Mouse (Mus musculus) MEL-GATA-1-ER (cell line): ENCODE results near the gene Zfp790.
"Not testable (repeated sequence)": the region's sequence is repeated elsewhere in the genome, so short reads cannot be mapped to it uniquely, and the experiment has no call there.

Experiments
- DNase-seq: peaks from one replicate; pipeline ENCODE4 v3.0.0-alpha.2; 2012; ENCODE audit warnings: low read depth; ENCODE audit errors: extremely low read depth

The Zfp790 gene

GRCm38 (mm10) chr7:29842105-29842504, 26.2 kb downstream of the Zfp790 start:
- DNase-seq = no peak

DNA sequence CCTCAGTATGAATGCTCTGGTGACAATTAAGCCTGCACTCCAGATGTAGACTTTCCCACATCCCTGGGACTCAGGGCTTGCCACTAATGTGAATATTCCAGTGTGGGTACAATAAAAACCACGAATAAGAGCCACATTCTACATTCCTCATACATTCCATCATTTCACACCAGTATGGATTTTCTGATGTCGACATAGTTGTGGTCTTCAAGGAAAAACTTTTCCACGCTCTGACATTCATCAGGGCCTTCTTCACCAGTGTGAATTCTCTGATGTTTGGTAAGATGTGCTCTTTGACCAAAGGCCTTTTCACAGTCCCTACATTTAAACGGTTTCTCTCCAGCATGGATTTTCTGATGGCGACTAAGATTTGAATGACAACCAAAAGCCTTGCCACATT, 28.7 kb downstream of the Zfp790 start:
- no peak for DNase-seq

- DNase-seq = no peak
Observed at GRCm38 (mm10) chr7:29852831-29853218, 36.9 kb downstream of the Zfp790 start.

DNA sequence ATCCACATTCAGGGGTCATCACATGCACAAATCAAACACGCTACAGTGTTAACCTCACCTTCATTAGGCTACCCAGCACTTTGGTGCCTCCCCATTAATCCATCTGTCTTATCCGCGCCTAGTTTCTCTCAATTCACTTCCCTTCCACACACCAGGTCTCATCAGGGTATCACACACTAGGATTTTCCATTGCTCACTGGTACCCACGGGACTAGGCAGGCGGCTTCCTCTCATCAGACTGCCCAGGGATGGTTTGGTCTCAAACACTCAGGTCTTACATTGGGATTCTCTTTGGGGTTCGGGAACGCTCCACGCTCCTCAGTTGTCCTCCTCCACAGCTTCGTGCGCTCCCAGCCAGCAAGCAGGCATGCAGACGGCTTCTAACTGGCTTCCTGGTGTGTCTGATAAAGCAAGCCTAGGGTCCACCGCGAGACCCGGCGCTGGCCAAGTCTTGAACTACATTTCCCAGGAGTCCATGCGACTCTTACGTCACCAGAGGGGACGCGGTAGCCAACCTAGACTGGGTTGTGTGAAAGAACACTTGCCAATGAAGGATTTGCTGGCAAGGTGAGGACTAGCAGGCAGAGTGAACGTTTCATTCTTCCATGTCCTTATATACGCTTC, 37.4 kb downstream of the Zfp790 start, which contains the start of gene Zfp940:
Gene Zfp940 (minus strand): TSS at position 451 of the 624 bp plus-strand sequence.
- DNase-seq = peak; percentile 88

DNA sequence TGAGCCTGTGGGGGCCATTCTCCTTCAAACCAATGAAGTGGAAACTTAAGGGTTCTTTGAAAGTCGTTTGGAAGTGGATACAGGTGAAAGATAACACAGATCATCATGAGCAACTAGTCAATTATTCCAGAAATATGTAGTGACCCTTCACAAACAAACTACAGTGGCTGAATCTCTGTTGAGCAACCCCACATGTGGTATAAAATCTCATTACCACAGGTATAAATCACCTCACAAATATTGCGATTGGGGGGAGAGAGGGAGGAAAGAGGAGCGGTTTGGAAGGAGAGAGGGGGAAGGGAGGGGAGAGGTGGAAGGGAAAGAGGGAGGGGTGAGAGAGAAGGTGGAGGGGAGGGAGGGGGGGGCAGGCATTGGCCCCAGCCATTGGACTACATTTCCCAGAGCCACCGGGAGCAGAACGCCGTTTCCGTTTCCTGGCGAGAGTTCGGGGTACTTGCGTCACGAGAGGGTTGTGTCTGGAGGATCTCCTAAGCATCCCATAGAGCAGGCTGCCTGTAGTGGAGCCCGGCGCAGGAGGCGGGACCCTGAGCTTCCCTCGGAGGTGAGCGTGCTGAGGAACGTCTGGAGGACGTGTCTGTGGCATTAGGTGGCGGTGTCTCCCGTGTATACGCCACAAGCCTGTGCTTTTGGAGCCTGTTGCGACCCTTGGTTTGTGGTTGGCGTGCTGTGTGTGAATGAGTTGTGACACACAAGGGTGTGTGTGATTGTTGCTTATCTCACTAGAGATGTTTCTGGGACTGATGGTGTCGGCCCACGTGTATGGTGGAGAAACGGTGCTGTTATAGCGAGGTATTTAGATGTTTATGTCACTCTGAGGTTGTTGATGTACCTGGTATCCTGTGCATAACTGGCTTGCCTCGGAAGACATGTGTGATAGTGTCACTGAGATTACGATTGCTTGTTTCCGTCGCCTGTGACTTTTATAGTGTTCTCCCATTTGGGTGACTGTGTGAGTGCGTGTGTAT, 43.9 kb downstream of the Zfp790 start, which contains the start of gene Zfp420:
Gene Zfp420 (plus strand): TSS at position 448 of the 986 bp plus-strand sequence.
- DNase-seq = peak; percentile 90

- peak; percentile 45 for DNase-seq
Observed at GRCm38 (mm10) chr7:29861660-29862059, 45.7 kb downstream of the Zfp790 start.

- no peak for DNase-seq
Observed at GRCm38 (mm10) chr7:29874256-29874655, 58.3 kb downstream of the Zfp790 start.

DNA sequence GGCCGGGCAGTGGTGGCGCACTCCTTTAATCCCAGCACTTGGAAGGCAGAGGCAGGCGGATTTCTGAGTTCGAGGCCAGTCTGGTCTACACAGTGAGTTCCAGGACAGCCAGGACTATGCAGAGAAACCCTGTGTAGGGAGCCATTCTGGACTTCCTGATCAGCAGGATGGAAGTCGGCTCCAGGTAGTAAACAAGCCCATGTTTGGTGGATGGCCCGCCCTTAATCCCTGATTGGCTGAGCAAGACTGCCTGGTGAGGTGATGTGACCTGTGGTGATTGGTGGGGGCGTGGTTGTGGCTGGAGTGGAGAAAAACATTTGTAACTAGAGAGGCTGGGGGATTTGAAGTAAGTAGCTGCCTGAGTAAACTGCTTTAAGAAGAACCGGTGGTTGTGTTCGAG, 61.6 kb downstream of the Zfp790 start:
- not testable (repeated sequence) for DNase-seq

- DNase-seq = no peak
Observed at GRCm38 (mm10) chr7:29880056-29880455, 64.1 kb downstream of the Zfp790 start.
